Mouse (Mus musculus): ENCODE measurements at regions not wholly inside any gene's neighbourhood (a gene's known extent, or its start where the extent isn't known, plus 50 kb on each side); places are given as distances from the start of the nearest gene placed in this dataset.

DNA sequence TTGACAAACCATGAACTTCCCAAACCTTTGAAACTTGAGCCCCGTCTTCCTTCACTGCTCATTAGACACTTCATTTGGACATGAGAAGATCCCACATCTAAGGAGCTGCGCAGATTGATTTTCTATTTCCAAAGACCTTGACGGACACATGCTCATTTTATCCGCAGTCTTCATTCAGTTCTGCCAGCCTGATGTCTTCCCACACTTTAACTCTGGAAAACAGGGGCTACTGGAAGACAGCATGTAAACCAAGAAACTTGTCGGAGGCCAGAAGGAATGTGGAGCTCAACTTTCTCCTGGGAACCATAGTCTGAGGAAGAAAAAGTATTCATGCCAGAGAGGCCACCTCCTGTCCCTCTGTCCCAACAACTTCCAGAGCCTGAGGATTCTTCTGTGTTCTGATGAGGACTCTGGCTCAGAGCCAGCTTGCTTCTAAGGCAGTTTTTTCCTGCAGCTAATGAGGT is 161.8 kb downstream of the Gm19410 start:
- H3K36me3 ChIP-seq (ENCODE audit: control insufficient read depth, insufficient read depth, low read length): no peaks in the 10 kb centered on the region
- H3K9me3 ChIP-seq (ENCODE audit: control insufficient read depth, low read length): no peaks in the 10 kb centered on the region
- DNase-seq (ENCODE audit: low spot score, missing footprints): no peak
- H3K4me1 ChIP-seq (ENCODE audit: control insufficient read depth, insufficient read depth, low read length): no peaks in the 10 kb centered on the region
- no peaks in the 10 kb centered on the region for H3K27me3 ChIP-seq (ENCODE audit: control insufficient read depth, insufficient read depth, low read length)
- 87% methylated on average over 5 of the region's 5 CpGs for WGBS
- H3K4me2 ChIP-seq: no peak overlapping the region
- H3K9ac ChIP-seq (ENCODE audit: low read length): no peak overlapping the region
- H3K27ac ChIP-seq (ENCODE audit: low read depth, low read length): no peak overlapping the region
- no peak overlapping the region for H3K4me3 ChIP-seq (ENCODE audit: low read depth, low read length)
- ATAC-seq (ENCODE audit: low FRiP score): no peak

DNA sequence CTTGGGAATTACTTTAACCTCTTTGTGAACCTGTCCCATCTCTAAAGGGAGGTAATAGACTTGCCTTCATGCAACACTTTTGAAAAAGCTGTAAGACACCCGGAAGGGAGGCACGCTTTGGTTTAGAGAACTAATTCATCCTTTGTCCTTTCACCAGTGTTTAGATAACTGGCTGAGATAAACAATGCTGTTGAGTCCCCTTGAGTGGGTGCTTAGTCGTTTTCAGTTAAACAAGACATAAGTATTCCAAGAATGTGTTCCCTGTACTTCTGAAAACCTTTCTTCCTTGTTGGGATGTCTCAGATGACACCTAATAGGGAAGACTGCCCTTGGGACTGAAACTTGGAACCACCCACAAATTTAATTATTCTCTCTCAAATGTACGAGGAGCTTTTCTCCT is 164.7 kb downstream of the Gm19410 start:
- no peak overlapping the region for H3K4me2 ChIP-seq
- H3K27me3 ChIP-seq (ENCODE audit: control insufficient read depth, insufficient read depth, low read length): no peaks in the 10 kb centered on the region
- no peaks in the 10 kb centered on the region for H3K36me3 ChIP-seq (ENCODE audit: control insufficient read depth, insufficient read depth, low read length)
- no peaks in the 10 kb centered on the region for H3K9me3 ChIP-seq (ENCODE audit: control insufficient read depth, low read length)
- peaks cover 8% of the 10 kb centered on the region; the same call in 1 of the 2 replicates for H3K4me1 ChIP-seq (ENCODE audit: control insufficient read depth, insufficient read depth, low read length)
- no peak overlapping the region for H3K27ac ChIP-seq (ENCODE audit: low read depth, low read length)
- no peak overlapping the region for H3K4me3 ChIP-seq (ENCODE audit: low read depth, low read length)
- WGBS: 61% methylated on average over 4 of the region's 4 CpGs
- DNase-seq (ENCODE audit: low spot score, missing footprints): no peak
- no peak overlapping the region for H3K9ac ChIP-seq (ENCODE audit: low read length)
- no peak for ATAC-seq (ENCODE audit: low FRiP score)

DNA sequence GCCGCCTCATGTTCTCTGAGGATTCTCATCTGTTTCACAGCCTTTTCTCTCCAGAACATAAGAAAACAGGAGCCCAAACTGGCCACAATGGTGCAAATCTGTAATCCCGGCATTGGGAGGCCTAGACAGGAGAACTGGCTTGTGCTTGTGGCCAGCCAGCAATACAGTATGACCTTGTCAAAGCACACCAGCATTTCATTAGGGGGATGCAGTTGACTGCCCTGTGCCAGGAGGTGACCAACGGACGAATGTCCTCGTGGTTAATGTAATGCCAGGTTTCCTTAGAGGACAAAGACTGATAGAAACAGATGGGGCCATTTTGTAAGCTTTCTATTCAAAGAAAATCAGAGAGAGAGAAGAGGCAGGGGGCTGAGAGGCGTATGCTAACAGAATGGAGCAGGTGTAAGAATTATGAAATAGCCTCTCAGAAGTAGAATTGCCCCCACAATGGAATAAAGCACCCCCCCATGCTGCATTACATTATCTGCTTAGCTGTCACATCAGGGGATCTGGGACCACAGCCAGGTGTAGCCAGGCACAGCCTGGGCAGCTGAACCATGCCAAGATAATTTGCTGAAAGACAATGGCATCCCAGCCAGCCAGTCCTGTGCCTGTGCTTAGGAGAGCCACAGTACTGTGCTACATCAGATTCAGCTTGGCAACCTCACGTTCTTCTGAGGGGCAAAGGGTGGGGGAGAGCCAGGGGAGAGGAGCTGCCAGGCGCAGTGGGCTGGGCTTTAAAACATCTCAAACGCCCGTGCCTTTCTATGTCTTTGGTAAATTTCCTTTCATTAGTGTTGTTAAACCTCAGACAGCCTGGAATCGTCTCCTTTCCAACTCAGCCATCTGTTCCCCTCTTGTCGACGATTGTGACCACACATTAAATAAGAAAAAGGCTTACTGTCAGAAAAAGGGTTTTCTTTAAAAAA is 167.9 kb downstream of the Gm19410 start:
- Histone ChIP-seq H3K9ac (ENCODE audit: low read length) (no peak overlapping the region; the same call in 1 of the 2 replicates), H3K27ac (ENCODE audit: low read depth, low read length) (0 out of 2 replicates have a peak overlapping the region, but pooled peaks have one; percentile 12)
- 50% methylated on average over 13 of the region's 13 CpGs for whole genome bisulfite sequencing

DNA sequence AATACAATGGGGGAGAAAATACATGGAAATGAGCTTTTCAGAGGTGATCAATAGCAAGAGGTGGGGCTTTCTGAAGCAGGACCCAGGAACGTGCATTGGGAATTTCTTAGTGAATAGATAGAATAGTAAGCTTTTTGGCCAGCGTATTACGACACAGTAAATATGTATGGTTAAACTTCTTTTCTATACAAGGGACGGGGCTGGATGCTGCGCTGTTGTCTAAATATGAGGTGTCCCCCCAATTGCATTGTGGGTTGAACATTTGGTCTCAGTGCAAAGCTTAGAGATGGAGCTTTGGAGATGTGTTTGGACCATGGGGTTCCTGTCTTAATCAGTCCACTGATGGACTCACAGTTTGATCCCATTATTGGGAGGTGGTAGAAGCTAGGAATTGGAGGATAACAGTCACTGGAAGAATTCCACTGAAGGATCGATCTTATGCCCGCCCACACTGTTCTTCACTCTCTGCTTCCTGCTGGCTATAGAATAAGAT is 168.6 kb downstream of the Gm19410 start:
- no peaks in the 10 kb centered on the region for H3K36me3 ChIP-seq (ENCODE audit: control insufficient read depth, insufficient read depth, low read length)
- no peak overlapping the region for H3K4me2 ChIP-seq
- H3K4me3 ChIP-seq (ENCODE audit: low read depth, low read length): no peak overlapping the region
- no peak overlapping the region for H3K9ac ChIP-seq (ENCODE audit: low read length)
- DNase-seq (ENCODE audit: low spot score, missing footprints) (no peak), ATAC-seq (ENCODE audit: low FRiP score) (0 out of 2 replicates have a peak, but pooled peaks have one; percentile 33)
- 77% methylated on average over 7 of the region's 7 CpGs for WGBS
- peaks cover 8% of the 10 kb centered on the region; the same call in 1 of the 2 replicates for H3K4me1 ChIP-seq (ENCODE audit: control insufficient read depth, insufficient read depth, low read length)
- 0 out of 2 replicates have a peak overlapping the region, but pooled peaks have one; percentile 12 for H3K27ac ChIP-seq (ENCODE audit: low read depth, low read length)
- H3K27me3 ChIP-seq (ENCODE audit: control insufficient read depth, insufficient read depth, low read length): no peaks in the 10 kb centered on the region
- no peaks in the 10 kb centered on the region for H3K9me3 ChIP-seq (ENCODE audit: control insufficient read depth, low read length)

More for the DNA sequence above, 167.9 kb downstream of the Gm19410 start:
- no peak overlapping the region for H3K4me3 ChIP-seq (ENCODE audit: low read depth, low read length)
- no peak for DNase-seq (ENCODE audit: low spot score, missing footprints)
- no peak overlapping the region for H3K4me2 ChIP-seq
- no peaks in the 10 kb centered on the region for H3K36me3 ChIP-seq (ENCODE audit: control insufficient read depth, insufficient read depth, low read length)
- peak; percentile 85 for ATAC-seq (ENCODE audit: low FRiP score)
- H3K27me3 ChIP-seq (ENCODE audit: control insufficient read depth, insufficient read depth, low read length): no peaks in the 10 kb centered on the region
- no peaks in the 10 kb centered on the region for H3K9me3 ChIP-seq (ENCODE audit: control insufficient read depth, low read length)
- H3K4me1 ChIP-seq (ENCODE audit: control insufficient read depth, insufficient read depth, low read length): peaks cover 8% of the 10 kb centered on the region; the same call in 1 of the 2 replicates

DNA sequence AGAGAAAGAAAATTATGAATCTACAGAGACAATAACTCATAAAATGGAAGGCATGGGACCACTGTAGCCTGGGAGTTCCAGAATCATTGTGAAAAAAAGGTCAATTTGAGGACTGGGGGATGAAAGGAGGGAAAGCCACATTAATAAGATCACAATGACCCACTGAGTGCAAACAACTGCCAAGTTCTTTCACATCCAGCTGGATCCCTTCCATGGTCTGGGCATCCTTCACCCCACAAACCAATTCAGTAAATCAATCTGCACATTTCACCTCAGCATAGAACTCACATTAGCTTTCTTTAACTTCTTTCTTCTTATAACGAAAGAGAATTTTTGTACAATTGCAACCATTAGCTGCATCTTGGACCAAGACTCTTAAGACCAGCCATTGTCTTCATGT is 169.4 kb downstream of the Gm19410 start:
- Histone ChIP-seq H3K4me2 (no peak overlapping the region), H3K4me1 (ENCODE audit: control insufficient read depth, insufficient read depth, low read length) (peaks cover 8% of the 10 kb centered on the region; the same call in 1 of the 2 replicates), H3K4me3 (ENCODE audit: low read depth, low read length) (no peak overlapping the region), H3K9ac (ENCODE audit: low read length) (no peak overlapping the region), H3K27ac (ENCODE audit: low read depth, low read length) (no peak overlapping the region), H3K27me3 (ENCODE audit: control insufficient read depth, insufficient read depth, low read length) (no peaks in the 10 kb centered on the region), H3K36me3 (ENCODE audit: control insufficient read depth, insufficient read depth, low read length) (no peaks in the 10 kb centered on the region), H3K9me3 (ENCODE audit: control insufficient read depth, low read length) (no peaks in the 10 kb centered on the region)
- WGBS: 100% methylated on average over 1 of the region's 1 CpGs
- ATAC-seq (ENCODE audit: low FRiP score) (no peak), DNase-seq (ENCODE audit: low spot score, missing footprints) (no peak)

DNA sequence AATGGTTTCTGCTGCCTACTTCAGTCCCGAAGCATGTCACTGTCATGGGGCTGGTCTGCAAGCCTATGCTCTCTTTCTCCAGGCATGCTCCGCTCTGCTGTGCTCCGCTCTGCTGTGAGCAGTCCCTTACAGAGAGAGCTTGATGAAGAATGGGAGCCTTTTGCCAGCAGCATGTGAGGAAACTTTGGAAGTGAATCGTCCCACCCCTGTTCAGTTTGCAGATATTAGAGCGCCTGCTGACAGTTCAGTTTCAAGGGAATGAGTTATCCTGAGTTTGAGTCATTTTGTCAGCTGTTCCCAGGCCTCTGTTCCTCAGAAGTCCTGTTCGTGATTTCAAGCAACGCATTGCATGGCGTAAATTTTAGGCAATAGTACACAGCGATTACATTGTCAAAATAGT is 173.6 kb downstream of the Gm19410 start:
- no peaks in the 10 kb centered on the region; the same call in 1 of the 2 replicates for H3K27me3 ChIP-seq (ENCODE audit: control insufficient read depth, insufficient read depth, low read length)
- H3K4me3 ChIP-seq (ENCODE audit: low read depth, low read length): no peak overlapping the region
- WGBS: 93% methylated on average over 9 of the region's 9 CpGs
- DNase-seq (ENCODE audit: low spot score, missing footprints): no peak
- no peak overlapping the region for H3K9ac ChIP-seq (ENCODE audit: low read length)
- no peaks in the 10 kb centered on the region for H3K36me3 ChIP-seq (ENCODE audit: control insufficient read depth, insufficient read depth, low read length)
- H3K27ac ChIP-seq (ENCODE audit: low read depth, low read length): no peak overlapping the region
- H3K4me1 ChIP-seq (ENCODE audit: control insufficient read depth, insufficient read depth, low read length): no peaks in the 10 kb centered on the region
- no peak for ATAC-seq (ENCODE audit: low FRiP score)
- no peaks in the 10 kb centered on the region for H3K9me3 ChIP-seq (ENCODE audit: control insufficient read depth, low read length)
- no peak overlapping the region for H3K4me2 ChIP-seq

DNA sequence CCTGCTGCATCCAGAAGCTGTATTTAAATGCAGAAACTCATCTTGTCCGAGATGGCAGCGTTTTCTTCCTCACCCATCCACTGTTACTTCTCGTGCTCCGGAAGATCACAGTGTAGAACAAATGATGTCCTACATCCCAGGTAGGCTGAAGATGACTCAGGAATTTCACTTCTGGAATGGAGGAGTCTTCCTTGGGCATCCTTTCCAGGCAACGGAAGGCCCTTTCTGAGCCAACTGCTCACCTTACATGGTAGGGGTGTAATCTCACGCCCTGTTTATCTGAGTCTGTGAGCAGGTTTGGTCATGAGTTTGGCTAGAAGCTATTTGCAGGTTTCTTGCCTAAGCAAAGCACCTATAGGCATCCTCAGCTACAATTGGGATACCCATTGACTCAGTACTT is 176.9 kb downstream of the Gm19410 start:
- H3K27ac ChIP-seq (ENCODE audit: low read depth, low read length): no peak overlapping the region
- H3K4me2 ChIP-seq: no peak overlapping the region
- H3K4me3 ChIP-seq (ENCODE audit: low read depth, low read length): no peak overlapping the region
- H3K27me3 ChIP-seq (ENCODE audit: control insufficient read depth, insufficient read depth, low read length): no peaks in the 10 kb centered on the region; the same call in 1 of the 2 replicates
- ATAC-seq (ENCODE audit: low FRiP score): no peak
- H3K36me3 ChIP-seq (ENCODE audit: control insufficient read depth, insufficient read depth, low read length): no peaks in the 10 kb centered on the region
- H3K9me3 ChIP-seq (ENCODE audit: control insufficient read depth, low read length): no peaks in the 10 kb centered on the region
- no peak overlapping the region for H3K9ac ChIP-seq (ENCODE audit: low read length)
- DNase-seq (ENCODE audit: low spot score, missing footprints): peak; percentile 67
- 93% methylated on average over 6 of the region's 6 CpGs for WGBS
- no peaks in the 10 kb centered on the region for H3K4me1 ChIP-seq (ENCODE audit: control insufficient read depth, insufficient read depth, low read length)

DNA sequence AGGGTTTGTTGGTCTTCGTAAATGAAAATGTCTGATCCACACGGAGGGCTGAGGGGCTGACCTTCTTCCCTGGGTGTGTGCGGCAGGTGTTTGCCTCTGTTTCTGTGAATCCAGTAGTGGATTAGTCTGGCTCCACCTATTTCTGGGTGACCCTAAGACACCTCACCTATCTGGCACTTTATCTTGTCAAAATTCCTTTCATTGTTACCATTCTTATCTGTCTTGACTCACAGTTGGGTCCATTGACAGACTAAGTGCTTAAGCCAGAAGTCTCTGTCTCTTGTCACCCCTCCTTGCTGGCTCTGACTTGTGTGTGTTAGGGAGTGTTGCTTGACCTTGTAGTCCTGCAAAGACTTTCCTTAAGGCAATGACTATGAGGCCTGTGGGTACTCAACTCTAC is 178.1 kb downstream of the Gm19410 start:
- no peak overlapping the region for H3K9ac ChIP-seq (ENCODE audit: low read length)
- ATAC-seq (ENCODE audit: low FRiP score): no peak
- H3K4me3 ChIP-seq (ENCODE audit: low read depth, low read length): no peak overlapping the region

DNA sequence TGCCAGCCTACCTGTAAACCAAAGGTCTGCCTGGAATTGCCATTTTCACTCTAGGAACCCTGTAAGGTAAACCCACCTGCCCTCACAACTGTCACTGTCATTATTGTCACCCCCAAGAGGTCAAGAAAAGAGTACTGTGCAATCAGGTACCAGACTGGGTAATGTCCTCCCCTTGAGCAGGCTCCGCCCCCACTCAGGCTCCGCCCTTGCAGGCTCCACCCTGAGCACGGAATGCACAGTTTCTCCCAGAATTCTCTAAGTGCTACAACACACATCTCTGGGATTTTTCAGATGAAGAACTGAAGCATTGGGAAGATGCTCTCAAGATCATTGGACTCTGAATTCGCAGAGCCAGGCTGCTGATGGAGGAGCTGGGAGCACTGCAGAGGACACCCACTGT is 178.9 kb downstream of the Gm19410 start:
- Histone ChIP-seq H3K9ac (ENCODE audit: low read length) (no peak overlapping the region), H3K27me3 (ENCODE audit: control insufficient read depth, insufficient read depth, low read length) (no peaks in the 10 kb centered on the region; the same call in 1 of the 2 replicates), H3K27ac (ENCODE audit: low read depth, low read length) (no peak overlapping the region), H3K36me3 (ENCODE audit: control insufficient read depth, insufficient read depth, low read length) (no peaks in the 10 kb centered on the region), H3K4me3 (ENCODE audit: low read depth, low read length) (no peak overlapping the region), H3K9me3 (ENCODE audit: control insufficient read depth, low read length) (no peaks in the 10 kb centered on the region), H3K4me1 (ENCODE audit: control insufficient read depth, insufficient read depth, low read length) (no peaks in the 10 kb centered on the region), H3K4me2 (no peak overlapping the region)
- DNase-seq (ENCODE audit: low spot score, missing footprints) (peak; percentile 44), ATAC-seq (ENCODE audit: low FRiP score) (no peak)
- WGBS: 85% methylated on average over 4 of the region's 4 CpGs

More for the DNA sequence above, 178.1 kb downstream of the Gm19410 start:
- Histone ChIP-seq H3K36me3 (ENCODE audit: control insufficient read depth, insufficient read depth, low read length) (no peaks in the 10 kb centered on the region), H3K4me1 (ENCODE audit: control insufficient read depth, insufficient read depth, low read length) (no peaks in the 10 kb centered on the region), H3K9me3 (ENCODE audit: control insufficient read depth, low read length) (no peaks in the 10 kb centered on the region), H3K27me3 (ENCODE audit: control insufficient read depth, insufficient read depth, low read length) (no peaks in the 10 kb centered on the region; the same call in 1 of the 2 replicates), H3K27ac (ENCODE audit: low read depth, low read length) (no peak overlapping the region), H3K4me2 (no peak overlapping the region)
- WGBS: 83% methylated on average over 3 of the region's 3 CpGs
- peak; percentile 37 for DNase-seq (ENCODE audit: low spot score, missing footprints)

Data from midbrain, embryonic 11.5 days (tissue).